Mouse (Mus musculus) cortical plate, adult 2 months (tissue): ENCODE data around the gene Ptges.

Experiments
- CTCF ChIP-seq: fragments of 200-500 bp; IDR thresholded peaks from 2 replicates; pipeline ENCODE4 v1.5.1; 2011; ENCODE audit warnings: mild to moderate bottlenecking, control low read depth, low read length; ENCODE audit not compliant: insufficient read depth; ENCODE audit errors: extremely low read depth
- POLR2A ChIP-seq: fragments of 200-500 bp; IDR thresholded peaks from 2 replicates; pipeline ENCODE4 v1.6.1; 2011; ENCODE audit warnings: mild to moderate bottlenecking, low read length, control low read depth; ENCODE audit not compliant: insufficient read depth; ENCODE audit errors: extremely low read depth

- TF ChIP-seq POLR2A: no peak
- TF ChIP-seq CTCF: no peak
These were observed 4.5 kb downstream of the Ptges start for GRCm38 (mm10) chr2:30925181-30925580.
